Mouse (Mus musculus): ENCODE data around the gene Tdrkh. TPM values are rescaled to one million over a fixed set of nuclear protein-coding genes. Genes with fewer than 3 reads are reported as not detected.
A peak's percentile ranks its signal among the peaks of the same experiment; 100 is the strongest.

Tdrkh gene
- polyA plus RNA-seq, 1 experiment = 0.07 TPM

- H3K36me3 ChIP-seq (ENCODE audit: control insufficient read depth) = no peaks in the 10 kb centered on the region
- no peaks in the 10 kb centered on the region for H3K4me1 ChIP-seq (ENCODE audit: control insufficient read depth)
- no peak within 1 kb of the TSS for H3K4me3 ChIP-seq (replicated peaks)
- TF ChIP-seq TAL1 (IDR thresholded peaks at IDR 0.05; ENCODE audit: low read length) (no peak), GATA1 (IDR thresholded peaks at IDR 0.05; ENCODE audit: low read length) (no peak)
- no peaks in the 10 kb centered on the region for H3K9me3 ChIP-seq (ENCODE audit: control insufficient read depth, low read length)
- peaks cover 52% of the 10 kb centered on the region for H3K27me3 ChIP-seq (ENCODE audit: control insufficient read depth)
Observed at GRCm38 (mm10) chr3:94398217-94398616, 14.9 kb upstream of the Tdrkh start, which contains the start of gene Lingo4. Gene Lingo4, plus strand, starts transcription at chr3:94398517.

GRCm38 (mm10) chr3:94398943-94399481, 14.1 kb upstream of the Tdrkh start:
- H3K9me3 ChIP-seq (ENCODE audit: control insufficient read depth, low read length) = no peaks in the 10 kb centered on the region
- H3K4me1 ChIP-seq (ENCODE audit: control insufficient read depth) = no peaks in the 10 kb centered on the region
- H3K27me3 ChIP-seq (ENCODE audit: control insufficient read depth) = peaks cover 52% of the 10 kb centered on the region
- TF ChIP-seq GATA1 (IDR thresholded peaks at IDR 0.05; ENCODE audit: low read length) (no peak), TAL1 (IDR thresholded peaks at IDR 0.05; ENCODE audit: low read length) (no peak)
- no peaks in the 10 kb centered on the region for H3K36me3 ChIP-seq (ENCODE audit: control insufficient read depth)
- no peak overlapping the region for H3K4me3 ChIP-seq (replicated peaks)

GRCm38 (mm10) chr3:94399663-94400310, 13.3 kb upstream of the Tdrkh start:
- TF ChIP-seq GATA1 (IDR thresholded peaks at IDR 0.05; ENCODE audit: low read length) (no peak), TAL1 (IDR thresholded peaks at IDR 0.05; ENCODE audit: low read length) (no peak)
- H3K9me3 ChIP-seq (ENCODE audit: control insufficient read depth, low read length) = no peaks in the 10 kb centered on the region
- H3K27me3 ChIP-seq (ENCODE audit: control insufficient read depth) = peaks cover 54% of the 10 kb centered on the region
- H3K36me3 ChIP-seq (ENCODE audit: control insufficient read depth) = no peaks in the 10 kb centered on the region
- no peak overlapping the region for H3K4me3 ChIP-seq (replicated peaks)
- no peaks in the 10 kb centered on the region for H3K4me1 ChIP-seq (ENCODE audit: control insufficient read depth)

GRCm38 (mm10) chr3:94402451-94402850, 10.6 kb upstream of the Tdrkh start:
- no peaks in the 10 kb centered on the region for H3K4me1 ChIP-seq (ENCODE audit: control insufficient read depth)

GRCm38 (mm10) chr3:94404366-94405054, 8.6 kb upstream of the Tdrkh start:
- Histone ChIP-seq H3K27me3 (ENCODE audit: control insufficient read depth) (peaks cover 29% of the 10 kb centered on the region), H3K36me3 (ENCODE audit: control insufficient read depth) (no peaks in the 10 kb centered on the region), H3K4me3 (replicated peaks) (no peak overlapping the region), H3K4me1 (ENCODE audit: control insufficient read depth) (no peaks in the 10 kb centered on the region), H3K9me3 (ENCODE audit: control insufficient read depth, low read length) (no peaks in the 10 kb centered on the region)
- TF ChIP-seq GATA1 (IDR thresholded peaks at IDR 0.05; ENCODE audit: low read length) (no peak), TAL1 (IDR thresholded peaks at IDR 0.05; ENCODE audit: low read length) (no peak)

More at GRCm38 (mm10) chr3:94402451-94402850, 10.6 kb upstream of the Tdrkh start:
- no peak overlapping the region for H3K4me3 ChIP-seq (replicated peaks)
- TF ChIP-seq GATA1 (IDR thresholded peaks at IDR 0.05; ENCODE audit: low read length) = no peak
- TF ChIP-seq TAL1 (IDR thresholded peaks at IDR 0.05; ENCODE audit: low read length) = no peak
- peaks cover 48% of the 10 kb centered on the region for H3K27me3 ChIP-seq (ENCODE audit: control insufficient read depth)
- H3K9me3 ChIP-seq (ENCODE audit: control insufficient read depth, low read length) = no peaks in the 10 kb centered on the region
- no peaks in the 10 kb centered on the region for H3K36me3 ChIP-seq (ENCODE audit: control insufficient read depth)

GRCm38 (mm10) chr3:94405561-94405960, 7.5 kb upstream of the Tdrkh start:
- Histone ChIP-seq H3K36me3 (ENCODE audit: control insufficient read depth) (no peaks in the 10 kb centered on the region), H3K9me3 (ENCODE audit: control insufficient read depth, low read length) (no peaks in the 10 kb centered on the region), H3K4me3 (replicated peaks) (no peak overlapping the region), H3K27me3 (ENCODE audit: control insufficient read depth) (peaks cover 19% of the 10 kb centered on the region), H3K4me1 (ENCODE audit: control insufficient read depth) (no peaks in the 10 kb centered on the region)
- TF ChIP-seq GATA1 (IDR thresholded peaks at IDR 0.05; ENCODE audit: low read length) = no peak
- no peak for TF ChIP-seq TAL1 (IDR thresholded peaks at IDR 0.05; ENCODE audit: low read length)

- TF ChIP-seq TAL1 (IDR thresholded peaks at IDR 0.05; ENCODE audit: low read length) (no peak), GATA1 (IDR thresholded peaks at IDR 0.05; ENCODE audit: low read length) (no peak)
- peaks cover 12% of the 10 kb centered on the region for H3K4me1 ChIP-seq (ENCODE audit: control insufficient read depth)
- H3K9me3 ChIP-seq (ENCODE audit: control insufficient read depth, low read length) = peaks cover 4% of the 10 kb centered on the region; the same call in 1 of the 2 replicates
- H3K36me3 ChIP-seq (ENCODE audit: control insufficient read depth) = no peaks in the 10 kb centered on the region
- H3K4me3 ChIP-seq (replicated peaks) = peak overlapping the region; percentile 63
- H3K27me3 ChIP-seq (ENCODE audit: control insufficient read depth) = peaks cover 14% of the 10 kb centered on the region
Observed at GRCm38 (mm10) chr3:94412530-94412929, 543 bp upstream of the Tdrkh start.

- Histone ChIP-seq H3K4me3 (replicated peaks) (no peak overlapping the region), H3K4me1 (ENCODE audit: control insufficient read depth) (no peaks in the 10 kb centered on the region), H3K36me3 (ENCODE audit: control insufficient read depth) (no peaks in the 10 kb centered on the region), H3K9me3 (ENCODE audit: control insufficient read depth, low read length) (no peaks in the 10 kb centered on the region), H3K27me3 (ENCODE audit: control insufficient read depth) (no peaks in the 10 kb centered on the region)
- no peak for TF ChIP-seq TAL1 (IDR thresholded peaks at IDR 0.05; ENCODE audit: low read length)
- TF ChIP-seq GATA1 (IDR thresholded peaks at IDR 0.05; ENCODE audit: low read length) = no peak
Observed at GRCm38 (mm10) chr3:94430980-94431379, 17.9 kb downstream of the Tdrkh start.

GRCm38 (mm10) chr3:94434305-94434704, 21.2 kb downstream of the Tdrkh start:
- Histone ChIP-seq H3K4me1 (ENCODE audit: control insufficient read depth) (no peaks in the 10 kb centered on the region), H3K36me3 (ENCODE audit: control insufficient read depth) (no peaks in the 10 kb centered on the region), H3K27me3 (ENCODE audit: control insufficient read depth) (no peaks in the 10 kb centered on the region), H3K4me3 (replicated peaks) (no peak overlapping the region), H3K9me3 (ENCODE audit: control insufficient read depth, low read length) (no peaks in the 10 kb centered on the region)
- TF ChIP-seq TAL1 (IDR thresholded peaks at IDR 0.05; ENCODE audit: low read length) (no peak), GATA1 (IDR thresholded peaks at IDR 0.05; ENCODE audit: low read length) (no peak)

Data from erythroblast, embryonic 14.5 days (primary cell).